Mouse (Mus musculus) effector memory CD4-positive, alpha-beta T cell, adult 7 months (primary cell): ENCODE results near the gene Snx8. TPM values are rescaled to one million over a fixed set of nuclear protein-coding genes. Genes with fewer than 3 reads are reported as not detected.

Experiments used
- polyA plus RNA-seq: library from polyadenylated mRNA; unstranded; fragments of 100-300 nt; shearing (Covaris generic); gene quantifications from one replicate; pipeline ENCODE4 v1.2.1, GENCODE M21; 2017

The Snx8 gene
- 4.9 TPM for polyA plus RNA-seq

DNA sequence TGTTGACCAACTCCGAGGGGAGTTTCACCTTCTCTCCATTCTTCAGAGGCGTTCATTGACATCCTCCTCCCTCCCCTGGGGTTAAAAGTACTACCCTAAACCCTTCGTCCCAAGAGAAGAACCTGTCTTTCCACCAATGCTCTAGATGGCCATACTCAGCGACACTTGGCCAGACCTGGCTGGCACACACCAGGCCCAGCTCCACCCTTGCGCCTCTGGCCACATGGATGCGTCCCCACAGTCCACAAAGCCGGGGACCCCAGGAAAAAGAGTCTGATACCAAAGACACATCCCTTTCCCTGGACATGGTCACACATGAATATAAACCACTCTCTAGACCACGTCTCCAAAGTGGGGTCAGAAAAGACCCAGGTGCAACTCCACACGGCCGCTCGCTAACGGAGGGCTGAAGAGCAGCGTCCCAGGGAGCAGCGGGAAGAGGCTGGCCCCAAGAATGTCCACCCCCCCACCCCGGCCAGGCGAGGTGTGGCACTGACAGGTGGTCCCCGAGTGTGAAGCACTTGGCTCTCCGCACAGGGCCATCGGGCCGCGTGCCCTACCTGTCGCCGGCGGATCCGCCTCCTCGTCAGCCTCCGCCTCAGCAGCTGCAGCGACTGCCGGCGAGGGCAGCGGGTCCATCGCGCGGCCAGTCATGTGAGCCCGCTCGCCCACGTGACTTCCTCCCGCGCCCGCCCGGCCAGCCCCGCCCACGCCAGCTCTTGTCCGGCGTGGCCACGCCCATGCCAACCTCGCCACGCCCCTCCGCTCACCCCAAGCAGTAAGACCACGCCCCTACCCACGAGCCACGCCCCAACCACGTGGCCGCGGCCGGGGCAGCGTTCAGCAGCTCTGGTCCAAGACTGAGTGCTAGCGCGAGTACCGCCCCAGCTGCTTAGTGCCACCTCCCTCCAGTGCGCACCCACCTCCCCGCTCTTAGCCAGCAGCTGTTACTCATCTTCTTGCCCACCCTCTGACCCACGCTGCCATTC, at the start of gene Snx8:
TSS of gene Snx8 (minus strand) at position 675 of the 989 bp plus-strand sequence.

DNA sequence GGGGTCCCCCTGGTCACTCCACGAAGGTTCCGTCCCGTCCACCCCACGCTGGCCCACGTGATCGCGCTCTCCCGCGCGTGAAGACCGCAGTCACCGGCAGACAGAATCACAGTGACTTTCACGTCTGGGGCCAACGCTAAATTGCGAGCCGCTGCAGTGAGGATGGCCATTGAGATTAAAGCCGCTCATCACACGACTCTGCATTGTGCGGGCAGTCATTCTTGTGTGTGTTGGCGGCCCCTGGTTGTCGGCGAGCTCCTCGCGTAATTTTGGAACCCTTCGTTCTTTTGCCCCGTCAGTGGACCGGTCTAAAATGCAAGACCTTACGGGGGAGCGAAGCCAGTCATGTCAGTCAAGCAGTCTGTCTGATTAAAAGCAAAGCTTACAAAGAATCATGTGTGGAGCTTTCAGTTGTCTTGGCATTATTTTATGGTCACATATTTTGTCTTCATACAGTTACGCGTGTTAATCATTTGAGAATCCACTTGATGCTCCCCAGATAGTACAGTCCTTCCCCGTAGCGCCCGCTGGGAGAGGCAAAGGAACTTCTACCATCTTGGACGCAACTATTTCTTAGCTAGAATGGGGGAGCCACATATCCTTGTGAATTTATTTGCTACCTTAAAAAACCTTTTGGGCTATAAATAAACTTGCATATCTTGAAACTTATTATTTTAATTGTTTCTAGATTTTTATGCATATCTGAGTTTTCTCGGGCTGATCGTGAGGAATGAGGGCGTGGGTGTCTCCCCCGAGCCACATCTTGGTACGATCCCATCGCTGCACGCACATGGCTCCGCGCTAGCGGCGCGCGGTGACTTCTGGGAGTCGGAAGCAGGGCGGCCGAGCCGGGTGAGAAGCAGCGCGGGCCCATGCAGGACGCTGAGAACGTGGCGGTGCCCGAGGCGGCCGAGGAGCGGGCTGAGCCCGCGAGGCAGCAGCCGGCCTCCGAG, 29.7 kb upstream of the Snx8 start, which contains the start of gene Eif3b:
TSS of gene Eif3b (plus strand) at position 840 of the 953 bp plus-strand sequence.

GRCm38 (mm10) chr5:140331615-140332512, 57.2 kb downstream of the Snx8 start, which contains the start of gene Mrm2:
Gene Mrm2, minus strand, starts transcription at chr5:140331898.

DNA sequence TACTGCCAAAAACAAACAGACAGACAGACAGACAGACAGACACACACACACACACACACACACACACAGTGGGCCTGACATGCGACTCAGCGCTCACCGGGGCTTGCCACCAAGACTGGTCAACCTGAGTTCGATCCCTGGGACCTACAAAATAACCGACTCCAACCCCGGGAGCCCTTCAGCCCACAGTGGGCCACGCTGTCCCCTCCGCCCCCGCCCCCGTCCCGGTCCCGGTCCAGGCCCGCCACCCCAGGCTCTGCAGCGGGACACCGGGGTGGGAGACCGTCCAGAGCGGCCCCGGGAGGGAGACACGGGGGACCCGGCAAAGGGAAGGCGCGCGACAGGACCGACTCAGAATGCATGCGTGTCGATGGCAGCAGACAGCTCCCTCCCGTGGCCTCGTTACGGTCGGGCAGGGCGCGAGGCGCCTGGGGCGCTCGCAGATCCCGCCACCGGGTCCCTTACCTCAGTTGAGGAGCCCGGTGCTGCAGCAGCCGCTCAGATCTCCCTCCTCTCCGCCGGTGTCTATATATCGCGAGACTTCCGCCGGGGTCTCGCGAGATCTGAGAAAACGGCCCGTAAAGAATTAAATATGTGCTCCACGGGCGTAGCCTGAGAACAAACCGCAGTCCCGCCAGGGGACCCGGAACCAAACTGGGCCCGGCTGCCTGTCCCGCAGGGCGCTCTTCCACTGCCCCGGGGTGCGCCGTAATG, 67.9 kb downstream of the Snx8 start, which contains the start of the genes Mad1l1 and Nudt1:
TSS of gene Mad1l1 (minus strand) at position 511 of the 714 bp plus-strand sequence.
TSS of gene Nudt1 (plus strand) at position 615 of the 714 bp plus-strand sequence.

Other genes with a start within 250 kb of the Snx8 start
- gene Mad1l1, start 67.7 kb downstream of the Snx8 start, polyA plus RNA-seq: 20.0 TPM
- 6.4 TPM for gene Nudt1, start 67.6 kb downstream of the Snx8 start, polyA plus RNA-seq
- 1.6 TPM for gene Mrm2, start 57.4 kb downstream of the Snx8 start, polyA plus RNA-seq
- gene Eif3b, start 30.1 kb upstream of the Snx8 start, polyA plus RNA-seq: 166 TPM
- gene Gm4869, start 56.4 kb upstream of the Snx8 start, polyA plus RNA-seq: not detected
- 10.7 TPM for gene Chst12, start 116.3 kb upstream of the Snx8 start, polyA plus RNA-seq
- 1.3 TPM for gene Grifin, start 175.8 kb upstream of the Snx8 start, polyA plus RNA-seq
- 88.4 TPM for gene Lfng, start 218.1 kb upstream of the Snx8 start, polyA plus RNA-seq